Mouse (Mus musculus) stomach, postnatal 0 days (tissue): ENCODE data around the gene Cth.
A peak's percentile ranks its signal among the peaks of the same experiment; 100 is the strongest.

ENCODE experiments used
- CTCF ChIP-seq: IDR thresholded peaks from 2 replicates; pipeline ENCODE4 v1.5.1; 2016; ENCODE audit warnings: antibody characterized with exemption, low read depth, mild to moderate bottlenecking, moderate library complexity
- EP300 ChIP-seq: optimal IDR thresholded peaks from 2 replicates; pipeline ENCODE3; 2016; ENCODE audit warnings: antibody characterized with exemption

- no peak for TF ChIP-seq EP300
- peak; percentile 60 for TF ChIP-seq CTCF
These were observed 6.7 kb upstream of the Cth start for GRCm38 (mm10) chr3:157931592-157931991.
